Mouse (Mus musculus): ENCODE measurements at regions not wholly inside any gene's neighbourhood (a gene's known extent, or its start where the extent isn't known, plus 50 kb on each side); places are given as distances from the start of the nearest gene placed in this dataset.

DNA sequence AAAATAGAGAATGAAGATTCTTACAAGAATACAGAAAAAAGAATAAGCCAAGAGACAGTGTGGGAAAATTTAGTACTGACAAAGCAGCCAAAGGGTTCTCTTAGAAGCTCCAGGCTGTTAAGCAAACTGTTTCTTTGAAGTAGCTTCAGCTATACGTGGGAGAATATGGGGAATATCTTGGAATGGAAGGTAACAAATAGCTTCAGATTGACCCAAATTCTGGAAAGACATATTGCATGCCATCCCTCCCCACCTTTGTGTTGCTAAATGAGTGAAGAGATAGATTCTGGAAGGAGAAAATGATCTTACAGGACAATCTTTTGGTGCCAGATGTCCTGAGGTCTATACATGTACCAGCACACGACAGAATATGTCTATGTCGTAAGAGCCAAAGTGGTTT is 591.9 kb upstream of the Cdh6 start:
- Histone ChIP-seq H3K9ac (replicated peaks; ENCODE audit: low read depth, low read length) (no peak overlapping the region), H3K4me1 (ENCODE audit: control insufficient read depth, insufficient read depth) (no peaks in the 10 kb centered on the region), H3K4me2 (ENCODE audit: low read depth, low read length) (no peak overlapping the region), H3K27me3 (ENCODE audit: control insufficient read depth, insufficient read depth, low read length) (no peaks in the 10 kb centered on the region), H3K9me3 (replicated peaks; ENCODE audit: control insufficient read depth, low read length) (no peaks in the 10 kb centered on the region), H3K4me3 (ENCODE audit: low read depth, low read length) (no peak overlapping the region), H3K27ac (ENCODE audit: low read depth) (no peak overlapping the region), H3K36me3 (replicated peaks; ENCODE audit: control insufficient read depth, insufficient read depth, low read length) (no peaks in the 10 kb centered on the region)
- TF ChIP-seq CTCF (IDR thresholded peaks at IDR 0.05; ENCODE audit: low read depth), result no peak
- no peak for TF ChIP-seq EP300 (IDR thresholded peaks at IDR 0.05; ENCODE audit: low read depth)
- whole genome bisulfite sequencing, result 77% methylated on average over 3 of the region's 3 CpGs
- DNase-seq (ENCODE audit: low spot score), result no peak
- ATAC-seq (ENCODE audit: insufficient read depth, low read depth), result no peak

DNA sequence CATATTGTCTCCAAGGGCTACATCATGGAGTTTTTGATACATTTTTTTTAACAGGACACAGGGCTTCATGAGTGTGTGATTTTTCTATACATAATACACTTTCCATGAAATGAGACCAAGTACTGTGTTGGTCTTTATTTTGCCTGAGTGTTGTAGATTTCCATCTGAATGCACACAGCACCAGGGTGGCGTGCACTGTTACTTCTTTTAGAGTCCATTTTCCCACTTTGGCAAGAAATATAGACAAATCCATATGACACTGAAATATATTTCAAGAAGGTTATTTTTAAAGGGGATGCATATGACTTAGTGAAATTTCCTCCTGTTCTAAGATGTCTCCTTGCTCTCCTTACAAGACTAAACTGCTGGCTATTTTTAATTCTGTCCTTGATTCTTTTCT is 591.1 kb upstream of the Cdh6 start:
- Histone ChIP-seq H3K4me2 (ENCODE audit: low read depth, low read length) (no peak overlapping the region), H3K4me1 (ENCODE audit: control insufficient read depth, insufficient read depth) (no peaks in the 10 kb centered on the region), H3K9me3 (replicated peaks; ENCODE audit: control insufficient read depth, low read length) (no peaks in the 10 kb centered on the region)

DNA sequence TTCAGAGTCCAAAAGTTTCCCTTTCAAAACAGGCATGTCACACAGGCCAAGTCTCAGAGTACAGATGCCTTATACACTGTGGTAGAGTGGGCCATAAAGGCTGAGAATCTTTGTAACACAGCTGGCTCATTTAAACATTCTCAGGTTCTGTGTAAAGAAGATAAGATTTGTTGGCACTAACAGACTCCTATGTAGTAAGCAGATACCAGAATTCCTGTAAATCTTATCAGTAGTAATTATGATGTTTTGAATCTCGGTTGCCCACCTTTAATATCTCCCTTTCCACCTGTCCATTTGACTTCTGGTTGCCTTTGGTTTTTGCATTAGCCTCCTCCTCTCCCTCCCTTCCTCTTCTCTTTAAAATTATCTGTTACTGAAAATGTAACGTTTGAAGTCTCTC is 573.1 kb upstream of the Cdh6 start:
- no peak for DNase-seq (ENCODE audit: low spot score)
- 30% methylated on average over 2 of the region's 2 CpGs for WGBS
- no peak overlapping the region for H3K9ac ChIP-seq (replicated peaks; ENCODE audit: low read depth, low read length)
- H3K9me3 ChIP-seq (replicated peaks; ENCODE audit: control insufficient read depth, low read length), result no peaks in the 10 kb centered on the region
- no peak overlapping the region for H3K27ac ChIP-seq (ENCODE audit: low read depth)
- no peaks in the 10 kb centered on the region for H3K4me1 ChIP-seq (ENCODE audit: control insufficient read depth, insufficient read depth)
- no peak overlapping the region for H3K4me2 ChIP-seq (ENCODE audit: low read depth, low read length)
- H3K36me3 ChIP-seq (replicated peaks; ENCODE audit: control insufficient read depth, insufficient read depth, low read length), result no peaks in the 10 kb centered on the region
- TF ChIP-seq EP300 (IDR thresholded peaks at IDR 0.05; ENCODE audit: low read depth), result no peak
- TF ChIP-seq CTCF (IDR thresholded peaks at IDR 0.05; ENCODE audit: low read depth), result no peak
- ATAC-seq (ENCODE audit: insufficient read depth, low read depth), result no peak
- no peaks in the 10 kb centered on the region for H3K27me3 ChIP-seq (ENCODE audit: control insufficient read depth, insufficient read depth, low read length)
- H3K4me3 ChIP-seq (ENCODE audit: low read depth, low read length), result no peak overlapping the region

More for the DNA sequence above, 591.1 kb upstream of the Cdh6 start:
- H3K4me3 ChIP-seq (ENCODE audit: low read depth, low read length), result no peak overlapping the region
- H3K9ac ChIP-seq (replicated peaks; ENCODE audit: low read depth, low read length), result no peak overlapping the region
- DNase-seq (ENCODE audit: low spot score), result no peak
- H3K27ac ChIP-seq (ENCODE audit: low read depth), result no peak overlapping the region
- 71% methylated on average over 1 of the region's 1 CpGs for WGBS
- TF ChIP-seq EP300 (IDR thresholded peaks at IDR 0.05; ENCODE audit: low read depth) (no peak), CTCF (IDR thresholded peaks at IDR 0.05; ENCODE audit: low read depth) (no peak)
- ATAC-seq (ENCODE audit: insufficient read depth, low read depth), result no peak
- H3K36me3 ChIP-seq (replicated peaks; ENCODE audit: control insufficient read depth, insufficient read depth, low read length), result no peaks in the 10 kb centered on the region
- no peaks in the 10 kb centered on the region for H3K27me3 ChIP-seq (ENCODE audit: control insufficient read depth, insufficient read depth, low read length)

DNA sequence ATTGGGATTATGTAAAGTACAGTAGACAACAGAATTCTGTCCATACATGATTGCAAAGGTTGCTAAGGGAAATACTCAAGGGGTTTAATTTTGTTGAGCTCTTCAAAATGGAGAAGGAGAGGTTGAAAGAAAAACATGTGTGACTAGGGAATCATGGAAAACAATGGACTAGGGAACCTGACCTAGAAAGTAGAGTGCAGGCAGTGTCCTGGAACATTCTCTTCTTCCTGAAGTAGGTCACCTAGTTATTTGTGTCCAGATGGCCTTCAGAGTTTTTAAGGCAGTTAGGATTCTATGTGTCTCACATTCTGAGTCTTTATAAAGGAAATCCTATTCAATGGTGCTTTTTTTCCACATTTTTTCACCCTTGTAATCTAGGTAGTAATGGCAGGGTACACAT is 532.8 kb upstream of the Cdh6 start:
- Histone ChIP-seq H3K36me3 (replicated peaks; ENCODE audit: control insufficient read depth, insufficient read depth, low read length) (no peaks in the 10 kb centered on the region), H3K9ac (replicated peaks; ENCODE audit: low read depth, low read length) (no peak overlapping the region), H3K4me1 (ENCODE audit: control insufficient read depth, insufficient read depth) (no peaks in the 10 kb centered on the region), H3K27me3 (ENCODE audit: control insufficient read depth, insufficient read depth, low read length) (no peaks in the 10 kb centered on the region), H3K9me3 (replicated peaks; ENCODE audit: control insufficient read depth, low read length) (no peaks in the 10 kb centered on the region), H3K4me2 (ENCODE audit: low read depth, low read length) (no peak overlapping the region), H3K27ac (ENCODE audit: low read depth) (no peak overlapping the region), H3K4me3 (ENCODE audit: low read depth, low read length) (no peak overlapping the region)
- DNase-seq (ENCODE audit: low spot score) (no peak), ATAC-seq (ENCODE audit: insufficient read depth, low read depth) (no peak)
- no peak for TF ChIP-seq CTCF (IDR thresholded peaks at IDR 0.05; ENCODE audit: low read depth)
- TF ChIP-seq EP300 (IDR thresholded peaks at IDR 0.05; ENCODE audit: low read depth), result no peak

DNA sequence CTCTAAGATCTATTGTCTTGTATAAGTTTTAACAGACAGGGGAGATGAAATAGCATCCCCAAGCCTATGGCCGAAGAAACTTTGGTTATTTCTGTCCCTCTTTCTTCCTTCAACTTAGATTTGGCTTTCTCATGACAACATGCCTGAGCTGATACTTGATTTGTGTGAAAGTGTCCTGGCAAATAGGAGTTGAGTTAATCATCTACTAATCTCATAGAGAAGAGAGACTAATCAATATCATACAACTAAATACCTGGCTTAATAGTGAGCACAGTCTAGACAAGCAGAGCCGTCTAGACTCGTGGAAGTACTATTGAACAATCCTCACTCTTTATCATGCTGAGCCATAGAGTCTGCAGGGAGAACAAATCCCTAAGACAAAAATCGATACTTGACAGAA is 531.7 kb upstream of the Cdh6 start:
- H3K4me2 ChIP-seq (ENCODE audit: low read depth, low read length), result no peak overlapping the region
- no peak overlapping the region for H3K4me3 ChIP-seq (ENCODE audit: low read depth, low read length)
- TF ChIP-seq CTCF (IDR thresholded peaks at IDR 0.05; ENCODE audit: low read depth), result no peak
- no peak for TF ChIP-seq EP300 (IDR thresholded peaks at IDR 0.05; ENCODE audit: low read depth)
- H3K27me3 ChIP-seq (ENCODE audit: control insufficient read depth, insufficient read depth, low read length), result no peaks in the 10 kb centered on the region
- no peak overlapping the region for H3K27ac ChIP-seq (ENCODE audit: low read depth)
- no peaks in the 10 kb centered on the region for H3K9me3 ChIP-seq (replicated peaks; ENCODE audit: control insufficient read depth, low read length)
- H3K9ac ChIP-seq (replicated peaks; ENCODE audit: low read depth, low read length), result no peak overlapping the region
- 84% methylated on average over 4 of the region's 4 CpGs for WGBS
- ATAC-seq (ENCODE audit: insufficient read depth, low read depth) (no peak), DNase-seq (ENCODE audit: low spot score) (no peak)
- H3K4me1 ChIP-seq (ENCODE audit: control insufficient read depth, insufficient read depth), result no peaks in the 10 kb centered on the region
- no peaks in the 10 kb centered on the region for H3K36me3 ChIP-seq (replicated peaks; ENCODE audit: control insufficient read depth, insufficient read depth, low read length)

DNA sequence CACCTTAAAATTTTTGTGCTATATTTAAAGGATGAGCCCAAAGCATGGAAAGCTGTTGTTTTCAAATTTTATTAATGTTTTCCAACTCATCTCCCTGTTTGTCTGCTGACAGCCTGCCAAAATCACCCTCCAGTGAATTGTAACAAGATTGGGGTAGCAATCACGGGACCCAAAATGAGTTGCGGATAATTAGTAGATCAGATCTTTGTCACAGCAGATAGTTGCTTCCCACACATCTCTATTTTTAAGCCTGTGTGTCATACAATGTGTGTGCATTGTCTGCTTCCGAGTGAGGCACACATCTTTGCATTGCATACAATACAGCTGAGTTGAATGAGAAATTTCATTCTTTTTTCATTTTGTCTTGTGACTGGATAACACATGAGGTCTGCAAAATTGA is 494.7 kb upstream of the Cdh6 start:
- Histone ChIP-seq H3K9ac (replicated peaks; ENCODE audit: low read depth, low read length) (no peak overlapping the region), H3K4me1 (ENCODE audit: control insufficient read depth, insufficient read depth) (no peaks in the 10 kb centered on the region), H3K9me3 (replicated peaks; ENCODE audit: control insufficient read depth, low read length) (no peaks in the 10 kb centered on the region), H3K36me3 (replicated peaks; ENCODE audit: control insufficient read depth, insufficient read depth, low read length) (no peaks in the 10 kb centered on the region), H3K4me3 (ENCODE audit: low read depth, low read length) (no peak overlapping the region), H3K27ac (ENCODE audit: low read depth) (no peak overlapping the region), H3K27me3 (ENCODE audit: control insufficient read depth, insufficient read depth, low read length) (no peaks in the 10 kb centered on the region), H3K4me2 (ENCODE audit: low read depth, low read length) (no peak overlapping the region)
- no peak for ATAC-seq (ENCODE audit: insufficient read depth, low read depth)
- TF ChIP-seq EP300 (IDR thresholded peaks at IDR 0.05; ENCODE audit: low read depth) (no peak), CTCF (IDR thresholded peaks at IDR 0.05; ENCODE audit: low read depth) (no peak)
- 69% methylated on average over 3 of the region's 3 CpGs for WGBS
- DNase-seq (ENCODE audit: low spot score), result no peak

Data from heart, postnatal 0 days (tissue).